Mouse (Mus musculus) layer of hippocampus, postnatal 25 days (tissue): Measurements from ENCODE around the gene Selenbp2. TPM values are rescaled to one million over a fixed set of nuclear protein-coding genes. Genes with fewer than 3 reads are reported as not detected.
A peak's percentile ranks its signal among the peaks of the same experiment; 100 is the strongest.
"Not testable (repeated sequence)": the region's sequence is repeated elsewhere in the genome, so short reads cannot be mapped to it uniquely, and the experiment has no call there.

Experiments
- DNase-seq, 2 experiments: peaks; one replicate each; pipeline ENCODE4 v3.0.0; 2022; ENCODE audit warnings: mixed read lengths in 2 of 2, low spot score in 1 of 2; ENCODE audit errors: extremely low spot score in 1 of 2
- total RNA-seq, 2 experiments: library from RNA; stranded (reverse); gene quantifications; 2 replicates each; pipeline ENCODE4 v1.2.3; 2021

Selenbp2 gene
- total RNA-seq, result 1 to 10 TPM in 1 of 2 experiments, not detected in 1; 1.0 TPM

DNA sequence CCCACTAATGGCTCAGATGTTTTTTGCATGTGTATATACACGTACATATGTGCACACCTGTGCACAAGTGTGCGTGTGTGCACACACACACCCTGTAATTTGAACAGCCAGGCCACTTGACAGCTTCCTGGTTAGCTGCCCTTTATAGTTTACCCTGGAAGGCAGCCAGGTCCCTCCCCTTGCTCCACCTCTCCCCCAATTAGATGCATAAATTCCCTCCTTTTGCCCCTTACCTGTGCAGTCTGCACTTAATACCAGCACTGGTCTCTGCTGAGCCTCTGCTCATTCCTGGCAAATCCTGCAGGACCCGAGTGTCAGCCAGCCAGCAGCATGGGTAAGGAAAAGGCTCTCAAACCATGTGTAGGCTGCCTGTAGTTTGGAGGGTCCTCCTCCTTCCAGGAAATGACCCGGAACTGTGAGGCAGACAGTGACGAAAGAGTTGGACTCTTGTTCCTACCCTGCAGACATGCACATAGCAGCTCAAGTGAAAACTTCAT is at the start of gene Selenbp2:
Selenbp2 (plus strand) TSS at position 228 of the 497 bp plus-strand sequence.
- no peak for DNase-seq

GRCm38 (mm10) chr3:94648755-94649590 is 44.4 kb upstream of the Selenbp2 start:
- no peak for DNase-seq

DNA sequence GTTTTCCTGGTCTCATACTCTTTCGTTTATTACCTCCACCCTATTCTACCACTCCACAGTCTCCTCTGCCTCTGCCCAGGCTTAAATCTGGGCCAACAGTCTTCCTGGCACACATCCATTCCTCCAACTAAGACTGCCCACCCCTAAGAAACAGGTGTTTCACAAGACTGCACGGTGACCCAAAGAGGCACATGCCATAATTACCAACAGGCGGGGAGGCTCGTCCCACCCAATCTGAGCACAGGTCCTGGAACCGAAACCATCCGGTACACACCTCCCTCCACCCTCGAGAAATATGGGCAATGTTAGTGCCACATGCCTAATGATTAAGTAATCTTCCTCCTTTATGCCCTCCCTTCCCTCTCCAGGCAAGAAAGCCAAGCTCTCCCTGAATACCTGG is 42.9 kb upstream of the Selenbp2 start:
- no peak for DNase-seq

- DNase-seq, result not testable (repeated sequence)
Observed at GRCm38 (mm10) chr3:94653967-94654366, 39.4 kb upstream of the Selenbp2 start.

GRCm38 (mm10) chr3:94657852-94658739 is 35.3 kb upstream of the Selenbp2 start:
- DNase-seq, result not testable (repeated sequence)

DNA sequence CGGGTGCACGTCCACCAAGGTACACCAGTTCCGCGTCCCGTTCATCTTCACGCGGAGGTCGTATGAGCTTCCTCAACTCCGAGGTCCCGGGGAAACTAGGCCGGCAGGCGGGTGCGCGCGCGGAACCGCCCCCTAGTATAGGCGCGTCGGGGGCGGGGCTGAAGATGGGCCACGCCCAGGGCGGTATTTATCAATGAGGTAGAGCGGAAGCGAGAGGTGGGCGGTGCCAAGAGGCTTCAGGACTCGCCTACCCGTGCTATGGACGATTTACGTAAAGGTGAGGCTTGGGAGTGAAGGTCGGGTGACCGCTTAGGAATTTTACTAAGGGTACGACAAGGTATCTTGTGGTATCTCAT is 34.6 kb upstream of the Selenbp2 start, which contains the start of gene Tuft1:
Tuft1 (minus strand) TSS at position 133 of the 356 bp plus-strand sequence.
- DNase-seq, result peak in 1 of 2 experiments; percentile 39

DNA sequence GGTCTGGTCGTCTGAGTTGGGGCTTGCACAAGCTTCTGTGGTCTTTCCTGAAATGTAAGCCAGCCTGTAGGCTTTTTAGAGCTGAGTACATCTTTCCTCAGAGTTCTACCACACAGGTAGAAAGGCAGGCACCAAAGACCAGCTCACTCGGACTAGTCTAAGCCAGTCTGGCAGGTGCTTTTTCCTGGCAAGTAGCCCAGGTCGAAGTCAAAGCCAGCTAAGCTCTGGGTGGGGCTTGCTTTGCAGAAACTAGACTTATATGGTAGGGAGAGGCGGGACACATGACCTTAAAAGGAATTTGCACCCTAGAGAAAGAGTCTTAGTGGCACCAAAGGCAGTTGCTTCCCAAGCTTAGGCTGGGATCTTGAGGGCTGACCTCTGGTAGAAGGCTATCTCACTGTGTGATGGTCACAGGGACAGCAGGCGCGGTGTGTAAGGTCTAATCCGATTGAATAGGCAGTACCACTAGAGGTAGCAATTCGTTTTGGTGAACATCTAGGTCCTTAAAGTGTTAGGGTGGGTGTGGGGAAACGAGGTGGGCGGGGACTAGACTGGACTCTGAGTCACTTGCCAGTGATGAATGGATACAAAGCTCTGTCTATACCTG is 34.1 kb upstream of the Selenbp2 start:
- not testable (repeated sequence) for DNase-seq

- not testable (repeated sequence) for DNase-seq
Observed at GRCm38 (mm10) chr3:94660841-94661240, 32.5 kb upstream of the Selenbp2 start.

DNA sequence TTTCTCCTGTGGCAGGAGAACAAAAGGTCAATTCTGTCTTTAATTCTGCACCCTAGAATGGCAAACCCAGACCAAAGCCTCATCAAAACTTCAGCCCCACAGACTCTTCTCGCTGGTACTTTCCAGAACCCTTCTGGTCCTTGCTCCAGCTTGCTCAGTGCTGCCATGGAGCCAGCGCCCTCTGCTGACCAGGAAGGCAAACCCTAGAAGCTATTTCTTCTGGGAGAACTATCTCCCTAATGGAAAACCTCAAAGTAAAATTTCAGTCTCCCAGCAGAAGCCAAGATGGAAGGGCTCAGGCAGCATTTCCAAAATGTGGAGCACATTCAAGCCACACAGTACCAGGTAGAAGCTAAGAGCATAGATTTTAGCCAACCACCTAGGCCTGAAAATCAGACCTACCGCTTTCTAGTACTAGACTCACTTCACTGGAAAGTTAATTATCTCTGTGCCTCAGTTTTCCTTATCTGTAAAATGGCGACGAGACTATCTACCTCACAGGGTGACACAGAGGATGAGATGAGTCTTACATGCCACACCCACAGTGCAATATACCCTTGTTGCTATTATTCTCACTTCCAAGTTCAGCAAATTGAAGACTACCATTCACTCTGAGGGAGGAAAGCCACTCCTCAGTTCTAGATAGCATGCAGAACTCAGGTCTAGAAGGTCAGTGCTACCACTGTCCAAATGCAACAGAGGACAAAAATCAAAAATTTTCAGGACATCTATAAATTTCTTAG is 28.1 kb upstream of the Selenbp2 start:
- DNase-seq, result not testable (repeated sequence)

- not testable (repeated sequence) for DNase-seq
Observed at GRCm38 (mm10) chr3:94665896-94666295, 27.5 kb upstream of the Selenbp2 start.

DNA sequence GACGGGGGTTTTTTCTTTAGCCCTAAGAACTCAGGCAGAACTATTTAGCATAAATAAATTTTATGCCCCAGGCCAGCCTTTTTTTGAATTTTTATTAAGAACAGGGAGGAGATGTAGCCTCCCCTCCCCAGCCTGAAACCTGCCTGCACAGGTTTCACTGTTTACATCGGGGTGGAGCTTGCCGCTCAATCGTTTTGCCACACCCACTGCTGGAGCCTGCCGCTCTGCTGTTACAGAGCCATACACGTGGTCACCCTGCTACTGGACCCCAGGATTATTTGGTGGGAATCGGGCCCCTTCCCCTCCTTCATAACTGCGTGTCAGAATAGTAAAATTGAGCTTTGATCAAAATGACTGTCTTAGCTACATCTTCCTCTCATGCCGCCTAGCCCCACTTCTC is 18.3 kb upstream of the Selenbp2 start:
- DNase-seq, result not testable (repeated sequence)

DNA sequence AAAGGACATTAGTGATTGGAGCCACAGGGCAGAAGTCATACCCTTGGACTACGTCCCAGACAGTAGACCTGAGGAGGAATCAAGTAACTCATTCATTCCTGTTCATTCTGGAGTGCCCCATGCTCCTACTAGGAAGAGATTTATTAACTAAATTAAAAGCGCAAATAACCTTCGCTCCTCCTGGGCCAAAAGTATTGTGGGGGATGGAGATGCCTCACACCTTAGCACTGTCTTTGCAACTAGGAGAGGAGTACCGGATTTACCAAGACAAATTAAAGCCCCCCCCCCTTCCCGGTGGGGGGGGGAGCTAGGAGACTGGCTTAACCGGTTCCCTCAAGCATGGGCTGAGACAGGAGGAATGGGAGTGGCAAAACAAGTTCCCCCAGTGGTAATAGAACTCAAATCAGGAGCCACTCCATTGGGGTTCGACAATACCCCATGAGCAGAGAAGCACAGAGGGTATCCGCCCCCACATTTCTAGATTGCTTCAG is 14.0 kb upstream of the Selenbp2 start:
- DNase-seq, result no peak

GRCm38 (mm10) chr3:94680032-94680431 is 13.3 kb upstream of the Selenbp2 start:
- not testable (repeated sequence) for DNase-seq

DNA sequence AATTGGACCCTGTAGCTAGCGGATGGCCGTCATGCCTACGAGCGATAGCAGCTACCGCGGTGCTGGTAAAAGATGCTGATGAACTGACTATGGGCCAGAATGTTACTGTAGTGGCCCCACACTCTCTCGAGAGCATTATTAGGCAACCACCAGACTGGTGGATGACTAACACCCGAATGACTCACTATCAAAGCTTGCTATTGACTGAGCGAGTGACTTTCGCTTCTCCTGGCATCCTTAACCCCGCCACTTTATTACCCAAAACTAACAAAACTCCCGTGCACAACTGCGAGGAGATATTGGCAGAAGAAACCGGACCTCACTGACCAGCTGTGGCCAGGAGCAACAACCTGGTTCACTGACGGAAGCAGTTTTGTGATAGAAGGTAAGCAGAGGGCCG is 12.6 kb upstream of the Selenbp2 start:
- DNase-seq, result no peak

DNA sequence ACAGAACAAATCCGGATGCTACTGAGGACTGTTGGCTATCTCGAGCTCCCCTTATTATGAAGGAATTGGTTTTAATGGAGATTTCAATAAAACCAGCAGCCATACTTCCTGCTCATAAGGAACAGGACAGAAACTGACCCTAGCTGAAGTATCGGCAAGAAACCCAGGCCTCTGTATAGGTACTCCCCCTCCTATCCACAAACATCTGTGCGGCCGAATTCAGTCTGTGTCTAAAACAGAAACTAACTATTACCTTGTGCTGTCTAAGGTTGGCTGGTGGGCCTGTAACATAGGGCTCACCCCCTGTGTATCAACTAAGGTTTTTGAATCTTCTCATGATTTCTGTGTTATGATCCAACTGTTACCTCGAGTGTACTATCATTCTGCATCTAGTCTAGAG is 9.7 kb upstream of the Selenbp2 start:
- no peak for DNase-seq

DNA sequence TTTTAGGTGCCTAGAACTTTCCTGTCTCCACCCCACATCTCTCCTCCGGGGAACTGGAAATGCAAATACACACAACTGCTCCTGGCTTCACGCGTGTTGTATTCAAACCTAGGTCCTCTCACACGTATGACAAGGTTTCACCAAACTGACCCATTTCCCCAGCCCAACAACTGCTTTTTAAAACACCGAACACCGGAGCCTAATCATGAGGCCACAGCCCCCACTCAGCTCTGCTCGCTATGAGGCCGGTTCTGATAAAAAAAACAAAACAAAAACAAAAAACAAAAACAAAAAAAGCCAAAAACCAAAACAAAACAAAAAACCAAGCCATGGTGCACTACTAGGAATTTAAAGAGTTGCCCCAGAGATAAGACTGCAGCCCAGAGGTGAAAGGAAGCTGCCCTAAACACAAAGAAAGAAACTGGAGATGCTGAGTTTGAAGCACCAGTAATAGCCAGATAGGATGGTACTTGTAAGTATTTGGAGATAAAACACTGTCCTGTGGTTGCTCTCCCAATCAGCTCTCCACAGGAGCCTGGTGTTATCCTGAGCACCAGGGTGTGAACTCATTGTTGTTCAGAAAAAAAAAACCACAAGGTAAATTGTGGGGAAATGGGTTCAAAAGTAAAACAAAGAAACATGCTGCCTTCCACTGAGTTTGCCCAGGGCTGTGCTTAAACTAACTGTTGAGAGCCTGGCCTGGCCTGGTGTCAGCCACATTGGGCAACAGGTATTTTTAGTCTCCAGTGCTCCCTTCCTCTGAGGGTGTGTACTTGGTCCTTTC is 7.2 kb upstream of the Selenbp2 start:
- not testable (repeated sequence) for DNase-seq

- DNase-seq, result not testable (repeated sequence)
Observed at GRCm38 (mm10) chr3:94688698-94689097, 4.7 kb upstream of the Selenbp2 start.

DNA sequence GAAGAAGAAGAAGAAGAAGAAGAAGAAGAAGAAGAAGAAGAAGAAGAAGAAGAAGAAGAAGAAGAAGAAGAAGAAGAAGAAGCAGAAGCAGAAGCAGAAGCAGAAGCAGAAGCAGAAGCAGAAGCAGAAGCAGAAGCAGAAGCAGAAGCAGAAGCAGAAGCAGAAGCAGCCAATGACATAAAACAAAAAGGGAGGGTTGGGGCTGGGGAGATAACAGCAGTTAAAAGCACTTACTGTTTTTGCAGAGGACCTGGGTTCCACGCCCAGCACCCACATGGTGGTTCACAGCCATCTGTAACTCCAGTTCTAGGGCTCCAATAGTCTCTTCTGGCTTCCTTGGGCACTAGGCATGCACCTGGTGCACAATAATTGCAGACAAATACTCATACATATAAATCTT is 4.2 kb upstream of the Selenbp2 start:
- DNase-seq, result not testable (repeated sequence)

GRCm38 (mm10) chr3:94690162-94690561 is 3.2 kb upstream of the Selenbp2 start:
- not testable (repeated sequence) for DNase-seq
